Mouse (Mus musculus) intestine, embryonic 15.5 days (tissue): ENCODE measurements at regions not wholly inside any gene's neighbourhood (a gene's known extent, or its start where the extent isn't known, plus 50 kb on each side); places are given as distances from the start of the nearest gene placed in this dataset.
A peak's percentile ranks its signal among the peaks of the same experiment; 100 is the strongest.

ENCODE experiments used
- ATAC-seq: fragments of 200-750 bp; cut with Nextera tagmentation; 2 replicates; pipeline ENCODE4 v1.8.0; 2017; ENCODE audit warnings: moderate TSS enrichment, moderate library complexity
- H3K27ac ChIP-seq: fragments of 300-500 bp; sonication (generic); 2 replicates; pipeline ENCODE4 v1.5.1; 2015; ENCODE audit warnings: mild to moderate bottlenecking, inconsistent platforms
- H3K27me3 ChIP-seq: fragments of 300-500 bp; sonication (generic); replicated peaks from 2 replicates; pipeline ENCODE4 v1.6.1; 2015; ENCODE audit warnings: inconsistent platforms
- H3K36me3 ChIP-seq: fragments of 300-500 bp; sonication (generic); 2 replicates; pipeline ENCODE4 v1.6.1; 2015; ENCODE audit warnings: inconsistent platforms
- H3K4me1 ChIP-seq: fragments of 300-500 bp; sonication (generic); replicated peaks from 2 replicates; pipeline ENCODE4 v1.6.1; 2015; ENCODE audit warnings: inconsistent platforms
- H3K4me2 ChIP-seq: fragments of 300-500 bp; sonication (generic); replicated peaks from 2 replicates; pipeline ENCODE4 v1.6.1; 2015; ENCODE audit warnings: mild to moderate bottlenecking, inconsistent platforms
- H3K4me3 ChIP-seq: fragments of 300-500 bp; sonication (generic); replicated peaks from 2 replicates; pipeline ENCODE4 v1.5.1; 2015; ENCODE audit warnings: inconsistent platforms
- H3K9ac ChIP-seq: fragments of 300-500 bp; sonication (generic); 2 replicates; pipeline ENCODE4 v1.6.1; 2015; ENCODE audit warnings: inconsistent platforms
- H3K9me3 ChIP-seq: fragments of 300-500 bp; sonication (generic); 2 replicates; pipeline ENCODE4 v1.6.1; 2016; ENCODE audit warnings: inconsistent platforms
- WGBS: fragments of 180-500 bp; shearing (Covaris S2); methylation state at CpG from one replicate; pipeline ENCODE4 v1.1.7; 2015; 5-methylcytosine and 5-hydroxymethylcytosine counted together

GRCm38 (mm10) chr19:15398624-15399023, 548.5 kb downstream of the Psat1 start:
- no peak overlapping the region for H3K9ac ChIP-seq
- no peak overlapping the region for H3K4me3 ChIP-seq
- no peak overlapping the region for H3K4me2 ChIP-seq
- no peak for ATAC-seq
- 84% methylated on average over 3 of the region's 3 CpGs for WGBS
- H3K36me3 ChIP-seq = no peaks in the 10 kb centered on the region
- no peaks in the 10 kb centered on the region for H3K27me3 ChIP-seq
- H3K27ac ChIP-seq = no peak overlapping the region
- no peaks in the 10 kb centered on the region for H3K4me1 ChIP-seq
- no peaks in the 10 kb centered on the region for H3K9me3 ChIP-seq

GRCm38 (mm10) chr19:15371682-15372081, 575.5 kb downstream of the Psat1 start:
- Histone ChIP-seq H3K36me3 (no peaks in the 10 kb centered on the region), H3K27me3 (no peaks in the 10 kb centered on the region), H3K9ac (no peak overlapping the region), H3K4me3 (no peak overlapping the region), H3K27ac (no peak overlapping the region), H3K4me2 (no peak overlapping the region), H3K4me1 (no peaks in the 10 kb centered on the region), H3K9me3 (no peaks in the 10 kb centered on the region)
- ATAC-seq = no peak
- WGBS = 43% methylated on average over 8 of the region's 8 CpGs

- Histone ChIP-seq H3K9me3 (no peaks in the 10 kb centered on the region), H3K4me2 (no peak overlapping the region), H3K4me3 (no peak overlapping the region), H3K4me1 (no peaks in the 10 kb centered on the region), H3K36me3 (no peaks in the 10 kb centered on the region), H3K27ac (no peak overlapping the region), H3K27me3 (no peaks in the 10 kb centered on the region), H3K9ac (no peak overlapping the region)
- WGBS = 67% methylated on average over 2 of the region's 2 CpGs
- ATAC-seq = no peak
Measured at GRCm38 (mm10) chr19:15366951-15367350, 580.2 kb downstream of the Psat1 start.

GRCm38 (mm10) chr19:15357181-15357580, 590.0 kb downstream of the Psat1 start:
- Histone ChIP-seq H3K9me3 (no peaks in the 10 kb centered on the region), H3K4me3 (no peak overlapping the region), H3K36me3 (no peaks in the 10 kb centered on the region), H3K9ac (no peak overlapping the region), H3K27me3 (no peaks in the 10 kb centered on the region), H3K27ac (no peak overlapping the region), H3K4me1 (no peaks in the 10 kb centered on the region), H3K4me2 (no peak overlapping the region)
- no peak for ATAC-seq
- 56% methylated on average over 3 of the region's 3 CpGs for WGBS

GRCm38 (mm10) chr19:15348356-15348755, 598.8 kb downstream of the Psat1 start:
- Histone ChIP-seq H3K4me3 (no peak overlapping the region), H3K36me3 (no peaks in the 10 kb centered on the region), H3K4me1 (no peaks in the 10 kb centered on the region), H3K27me3 (no peaks in the 10 kb centered on the region), H3K27ac (no peak overlapping the region), H3K9me3 (no peaks in the 10 kb centered on the region), H3K9ac (no peak overlapping the region), H3K4me2 (no peak overlapping the region)
- no peak for ATAC-seq
- 86% methylated on average over 3 of the region's 3 CpGs for WGBS

GRCm38 (mm10) chr19:15342229-15342628, 604.9 kb downstream of the Psat1 start:
- no peak overlapping the region for H3K27ac ChIP-seq
- no peaks in the 10 kb centered on the region for H3K27me3 ChIP-seq
- ATAC-seq = no peak
- no peak overlapping the region for H3K4me3 ChIP-seq
- no peak overlapping the region for H3K4me2 ChIP-seq
- no peaks in the 10 kb centered on the region for H3K36me3 ChIP-seq
- H3K9ac ChIP-seq = no peak overlapping the region
- no peaks in the 10 kb centered on the region for H3K9me3 ChIP-seq
- H3K4me1 ChIP-seq = no peaks in the 10 kb centered on the region
- WGBS = 82% methylated on average over 1 of the region's 1 CpGs

GRCm38 (mm10) chr19:15340305-15340983, 606.7 kb downstream of the Psat1 start:
- no peaks in the 10 kb centered on the region for H3K36me3 ChIP-seq
- no peak for ATAC-seq
- H3K27me3 ChIP-seq = no peaks in the 10 kb centered on the region
- H3K27ac ChIP-seq = no peak overlapping the region
- no peak overlapping the region for H3K9ac ChIP-seq
- no peak overlapping the region for H3K4me3 ChIP-seq
- no peaks in the 10 kb centered on the region for H3K4me1 ChIP-seq
- no peak overlapping the region for H3K4me2 ChIP-seq
- WGBS = 58% methylated on average over 19 of the region's 19 CpGs
- no peaks in the 10 kb centered on the region for H3K9me3 ChIP-seq

- no peak overlapping the region for H3K4me2 ChIP-seq
- no peak for ATAC-seq
Measured at GRCm38 (mm10) chr19:15339979-15340304, 607.2 kb downstream of the Psat1 start.

GRCm38 (mm10) chr19:15330155-15330554, 617.0 kb downstream of the Psat1 start:
- no peak for ATAC-seq
- Histone ChIP-seq H3K9me3 (no peaks in the 10 kb centered on the region), H3K36me3 (no peaks in the 10 kb centered on the region), H3K9ac (no peak overlapping the region), H3K4me3 (no peak overlapping the region), H3K27ac (no peak overlapping the region), H3K4me1 (no peaks in the 10 kb centered on the region), H3K4me2 (no peak overlapping the region), H3K27me3 (no peaks in the 10 kb centered on the region)
- 88% methylated on average over 3 of the region's 3 CpGs for WGBS

More at GRCm38 (mm10) chr19:15339979-15340304, 607.2 kb downstream of the Psat1 start:
- Histone ChIP-seq H3K36me3 (no peaks in the 10 kb centered on the region), H3K4me1 (no peaks in the 10 kb centered on the region), H3K9me3 (no peaks in the 10 kb centered on the region), H3K9ac (no peak overlapping the region), H3K27ac (no peak overlapping the region), H3K4me3 (no peak overlapping the region), H3K27me3 (no peaks in the 10 kb centered on the region)
- 62% methylated on average over 11 of the region's 11 CpGs for WGBS

GRCm38 (mm10) chr19:15299474-15299873, 647.7 kb downstream of the Psat1 start:
- Histone ChIP-seq H3K9ac (no peak overlapping the region), H3K9me3 (no peaks in the 10 kb centered on the region), H3K27ac (no peak overlapping the region), H3K4me3 (no peak overlapping the region), H3K36me3 (no peaks in the 10 kb centered on the region), H3K27me3 (no peaks in the 10 kb centered on the region), H3K4me2 (no peak overlapping the region), H3K4me1 (no peaks in the 10 kb centered on the region)
- WGBS = 42% methylated on average over 6 of the region's 6 CpGs
- ATAC-seq = no peak

- no peak overlapping the region for H3K4me3 ChIP-seq
- no peaks in the 10 kb centered on the region for H3K36me3 ChIP-seq
- 74% methylated on average over 2 of the region's 2 CpGs for WGBS
- H3K4me1 ChIP-seq = no peaks in the 10 kb centered on the region
- peak; percentile 88 for ATAC-seq
- no peaks in the 10 kb centered on the region for H3K9me3 ChIP-seq
- no peaks in the 10 kb centered on the region for H3K27me3 ChIP-seq
- H3K27ac ChIP-seq = no peak overlapping the region
- no peak overlapping the region for H3K4me2 ChIP-seq
- H3K9ac ChIP-seq = no peak overlapping the region
Measured at GRCm38 (mm10) chr19:15285016-15285415, 662.1 kb downstream of the Psat1 start.

- Histone ChIP-seq H3K4me1 (no peaks in the 10 kb centered on the region), H3K36me3 (no peaks in the 10 kb centered on the region), H3K27me3 (no peaks in the 10 kb centered on the region), H3K9me3 (no peaks in the 10 kb centered on the region), H3K4me2 (no peak overlapping the region), H3K27ac (no peak overlapping the region), H3K9ac (no peak overlapping the region), H3K4me3 (no peak overlapping the region)
- 64% methylated on average over 3 of the region's 3 CpGs for WGBS
- ATAC-seq = no peak
Measured at GRCm38 (mm10) chr19:15242781-15243180, 644.9 kb upstream of the Tle4 start.

- Histone ChIP-seq H3K9me3 (no peaks in the 10 kb centered on the region), H3K4me3 (no peak overlapping the region), H3K27me3 (no peaks in the 10 kb centered on the region), H3K27ac (no peak overlapping the region), H3K4me2 (no peak overlapping the region), H3K4me1 (no peaks in the 10 kb centered on the region), H3K9ac (no peak overlapping the region), H3K36me3 (no peaks in the 10 kb centered on the region)
- 49% methylated on average over 2 of the region's 2 CpGs for WGBS
- no peak for ATAC-seq
Measured at GRCm38 (mm10) chr19:15230129-15230927, 632.5 kb upstream of the Tle4 start.
